Mouse (Mus musculus): ENCODE measurements around the gene Tcf3. TPM values are rescaled to one million over a fixed set of nuclear protein-coding genes. Genes with fewer than 3 reads are reported as not detected.

The Tcf3 gene
- polyA plus RNA-seq, 1 experiment from 2014 or later = 34.5 TPM

- H3K4me2 ChIP-seq (replicated peaks; ENCODE audit: low read depth) = no peak overlapping the region
- ATAC-seq = no peak
- no peak for TF ChIP-seq CTCF (IDR thresholded peaks at IDR 0.05; ENCODE audit: low read depth)
- H3K9ac ChIP-seq (ENCODE audit: low read depth, low read length) = no peak overlapping the region
- no peaks in the 10 kb centered on the region for H3K27me3 ChIP-seq (replicated peaks; ENCODE audit: control insufficient read depth, insufficient read depth, low read length)
- no peak overlapping the region for H3K27ac ChIP-seq (ENCODE audit: low read depth, low read length)
- WGBS = 10% methylated on average over 6 of the region's 6 CpGs
- no peak overlapping the region for H3K4me3 ChIP-seq (ENCODE audit: low read depth, low read length)
- H3K36me3 ChIP-seq (ENCODE audit: control insufficient read depth, insufficient read depth) = no peaks in the 10 kb centered on the region
- no peaks in the 10 kb centered on the region; the same call in 1 of the 2 replicates for H3K4me1 ChIP-seq (replicated peaks; ENCODE audit: control insufficient read depth, insufficient read depth, low read length)
- no peaks in the 10 kb centered on the region for H3K9me3 ChIP-seq (ENCODE audit: control insufficient read depth)
Measured at GRCm38 (mm10) chr10:80450599-80450998, 17.2 kb upstream of the Tcf3 start.

DNA sequence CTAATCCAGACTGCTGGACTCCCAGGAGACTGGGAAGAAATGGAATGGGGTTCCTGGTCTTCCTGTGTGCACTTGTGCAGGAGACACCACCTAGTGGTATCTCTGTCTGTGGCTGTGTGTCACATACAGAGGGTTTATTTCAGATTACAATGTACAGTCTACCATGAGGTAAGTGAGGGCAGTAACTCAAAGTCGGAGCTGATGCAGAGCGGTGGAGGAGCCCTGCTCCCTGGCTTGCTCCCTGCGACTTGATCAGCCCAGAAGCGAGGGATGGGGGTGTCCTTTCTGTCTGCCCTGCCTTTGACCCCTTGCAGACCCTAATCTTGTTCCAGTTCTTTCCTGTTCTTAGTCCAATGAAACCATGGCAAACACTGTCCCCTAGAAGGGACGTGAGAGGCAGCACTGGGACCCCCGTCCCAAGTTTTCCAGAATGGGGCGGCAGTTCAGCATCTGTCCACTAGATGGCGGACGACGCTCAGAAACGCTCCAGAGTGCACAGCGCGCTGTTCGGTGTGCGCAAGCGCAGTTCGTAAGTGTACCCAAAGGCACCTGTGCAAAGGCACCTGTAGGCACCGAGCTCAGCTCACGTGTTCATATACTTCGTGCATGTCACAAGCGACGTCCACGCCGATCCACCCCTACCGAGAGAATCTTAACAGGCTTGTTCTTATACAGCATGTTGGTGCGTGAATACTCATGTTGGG lies 12.6 kb upstream of the Tcf3 start:
- H3K4me3 ChIP-seq (ENCODE audit: low read depth, low read length) = no peak overlapping the region

DNA sequence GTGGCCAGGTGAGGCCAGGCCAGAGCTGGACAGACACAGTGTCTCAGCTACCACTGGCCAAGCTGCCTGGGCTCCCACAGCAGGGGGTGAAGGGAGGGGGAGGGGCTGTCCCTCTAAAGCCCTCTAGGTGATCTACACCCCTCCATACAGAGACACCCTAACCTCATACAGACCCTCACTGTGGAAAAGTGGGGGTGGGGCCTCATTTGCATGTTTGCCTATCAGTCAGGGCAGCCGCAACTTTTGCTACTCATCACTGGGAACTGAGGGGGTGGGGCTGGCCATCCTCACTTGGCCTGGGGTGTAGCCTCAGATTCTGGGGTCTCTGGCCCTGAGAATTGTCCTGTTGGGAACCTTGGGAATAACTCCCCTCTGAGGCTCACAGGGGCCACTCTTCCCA lies 11.6 kb upstream of the Tcf3 start:
- TF ChIP-seq CTCF (IDR thresholded peaks at IDR 0.05; ENCODE audit: low read depth) = no peak
- no peaks in the 10 kb centered on the region for H3K9me3 ChIP-seq (ENCODE audit: control insufficient read depth)

More for the DNA sequence above, 12.6 kb upstream of the Tcf3 start:
- peak; percentile 97 for TF ChIP-seq CTCF (IDR thresholded peaks at IDR 0.05; ENCODE audit: low read depth)
- Histone ChIP-seq H3K36me3 (ENCODE audit: control insufficient read depth, insufficient read depth) (no peaks in the 10 kb centered on the region), H3K4me1 (replicated peaks; ENCODE audit: control insufficient read depth, insufficient read depth, low read length) (no peaks in the 10 kb centered on the region; the same call in 1 of the 2 replicates), H3K27ac (ENCODE audit: low read depth, low read length) (no peak overlapping the region), H3K27me3 (replicated peaks; ENCODE audit: control insufficient read depth, insufficient read depth, low read length) (no peaks in the 10 kb centered on the region), H3K9me3 (ENCODE audit: control insufficient read depth) (no peaks in the 10 kb centered on the region), H3K4me2 (replicated peaks; ENCODE audit: low read depth) (0 out of 2 replicates have a peak overlapping the region, but pooled peaks have one; percentile 9), H3K9ac (ENCODE audit: low read depth, low read length) (no peak overlapping the region)
- ATAC-seq = peak; percentile 84
- WGBS = 7% methylated on average over 26 of the region's 26 CpGs

DNA sequence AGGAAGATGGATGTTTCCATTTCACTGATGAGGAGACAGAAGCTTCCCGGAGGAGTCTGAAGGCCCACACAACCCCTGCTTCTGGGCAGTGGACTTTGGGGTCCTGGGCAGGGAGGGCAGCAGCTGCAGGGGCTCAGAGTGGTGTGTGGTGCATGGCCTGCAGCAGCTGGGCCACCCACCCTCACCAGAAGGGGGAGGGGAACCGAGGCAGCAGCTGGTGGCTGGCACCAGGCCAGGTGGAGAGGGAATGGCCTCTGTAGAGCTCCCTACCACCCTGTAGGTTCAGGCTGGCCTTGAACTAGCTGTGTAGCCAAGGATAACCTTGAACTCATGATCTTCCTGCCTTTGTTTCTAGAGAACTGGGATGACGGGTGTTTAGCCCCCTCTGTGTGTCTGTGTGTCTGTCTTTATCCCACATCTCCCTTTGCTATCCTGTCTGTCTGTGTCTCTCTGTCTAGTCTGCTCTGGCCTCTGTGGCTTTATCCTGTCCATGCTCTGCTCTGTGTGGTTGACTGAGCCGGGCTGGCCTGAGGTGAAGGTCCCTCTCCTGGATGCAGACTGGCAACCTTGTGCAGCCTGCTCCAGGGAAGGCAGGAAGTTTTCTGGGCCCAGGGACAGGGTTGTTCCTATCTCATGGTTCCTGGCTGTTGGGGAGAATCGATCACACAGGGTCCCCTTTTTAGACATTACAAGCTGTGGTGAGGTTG lies 11.0 kb upstream of the Tcf3 start:
- H3K9ac ChIP-seq (ENCODE audit: low read depth, low read length) = no peak overlapping the region

More for the DNA sequence above, 11.6 kb upstream of the Tcf3 start:
- Histone ChIP-seq H3K4me1 (replicated peaks; ENCODE audit: control insufficient read depth, insufficient read depth, low read length) (no peaks in the 10 kb centered on the region; the same call in 1 of the 2 replicates), H3K4me3 (ENCODE audit: low read depth, low read length) (no peak overlapping the region), H3K4me2 (replicated peaks; ENCODE audit: low read depth) (no peak overlapping the region), H3K27me3 (replicated peaks; ENCODE audit: control insufficient read depth, insufficient read depth, low read length) (no peaks in the 10 kb centered on the region), H3K27ac (ENCODE audit: low read depth, low read length) (no peak overlapping the region), H3K36me3 (ENCODE audit: control insufficient read depth, insufficient read depth) (no peaks in the 10 kb centered on the region), H3K9ac (ENCODE audit: low read depth, low read length) (no peak overlapping the region)
- 75% methylated on average over 1 of the region's 1 CpGs for WGBS
- ATAC-seq = no peak

DNA sequence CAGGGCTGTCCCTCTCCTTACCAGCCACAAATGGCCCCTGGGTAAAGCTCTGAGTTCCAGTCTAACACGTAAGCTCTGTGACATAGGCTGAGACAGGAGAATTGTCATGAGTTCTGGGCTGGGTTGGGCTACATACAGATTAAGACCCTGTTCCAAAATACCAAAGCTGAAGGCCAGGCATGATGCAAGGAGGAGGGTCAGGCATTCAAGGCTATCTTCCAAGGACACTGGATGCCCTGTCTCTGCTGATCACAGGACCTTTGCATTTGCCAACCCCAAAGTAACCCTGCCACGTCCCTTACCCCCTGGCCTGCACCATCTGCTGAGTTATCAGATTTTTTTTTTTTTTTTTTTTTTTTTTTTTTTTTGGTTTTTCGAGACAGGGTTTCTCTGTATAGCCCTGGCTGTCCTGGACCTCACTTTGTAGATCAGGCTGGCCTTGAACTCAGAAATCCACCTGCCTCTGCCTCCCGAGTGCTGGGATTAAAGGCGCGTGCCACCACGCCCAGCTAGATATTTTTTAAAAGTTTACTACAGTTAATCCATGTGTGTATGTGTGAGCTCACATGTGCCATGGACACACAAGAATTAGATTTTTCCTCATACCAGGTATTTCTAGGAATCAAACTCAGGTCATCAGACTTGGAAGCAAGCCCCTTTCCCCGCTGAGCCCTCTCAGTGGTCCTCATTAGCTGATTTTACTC lies 10.3 kb upstream of the Tcf3 start:
- Histone ChIP-seq H3K4me1 (replicated peaks; ENCODE audit: control insufficient read depth, insufficient read depth, low read length) (no peaks in the 10 kb centered on the region; the same call in 1 of the 2 replicates), H3K27ac (ENCODE audit: low read depth, low read length) (no peak overlapping the region), H3K36me3 (ENCODE audit: control insufficient read depth, insufficient read depth) (no peaks in the 10 kb centered on the region), H3K4me2 (replicated peaks; ENCODE audit: low read depth) (no peak overlapping the region), H3K27me3 (replicated peaks; ENCODE audit: control insufficient read depth, insufficient read depth, low read length) (no peaks in the 10 kb centered on the region), H3K9ac (ENCODE audit: low read depth, low read length) (no peak overlapping the region), H3K9me3 (ENCODE audit: control insufficient read depth) (no peaks in the 10 kb centered on the region), H3K4me3 (ENCODE audit: low read depth, low read length) (no peak overlapping the region)
- no peak for ATAC-seq
- 88% methylated on average over 8 of the region's 8 CpGs for WGBS
- TF ChIP-seq CTCF (IDR thresholded peaks at IDR 0.05; ENCODE audit: low read depth) = no peak

More for the DNA sequence above, 11.0 kb upstream of the Tcf3 start:
- Histone ChIP-seq H3K4me1 (replicated peaks; ENCODE audit: control insufficient read depth, insufficient read depth, low read length) (no peaks in the 10 kb centered on the region; the same call in 1 of the 2 replicates), H3K36me3 (ENCODE audit: control insufficient read depth, insufficient read depth) (no peaks in the 10 kb centered on the region), H3K4me2 (replicated peaks; ENCODE audit: low read depth) (no peak overlapping the region), H3K27ac (ENCODE audit: low read depth, low read length) (no peak overlapping the region), H3K4me3 (ENCODE audit: low read depth, low read length) (no peak overlapping the region), H3K27me3 (replicated peaks; ENCODE audit: control insufficient read depth, insufficient read depth, low read length) (no peaks in the 10 kb centered on the region), H3K9me3 (ENCODE audit: control insufficient read depth) (no peaks in the 10 kb centered on the region)
- WGBS = 34% methylated on average over 5 of the region's 5 CpGs
- no peak for TF ChIP-seq CTCF (IDR thresholded peaks at IDR 0.05; ENCODE audit: low read depth)
- no peak for ATAC-seq

DNA sequence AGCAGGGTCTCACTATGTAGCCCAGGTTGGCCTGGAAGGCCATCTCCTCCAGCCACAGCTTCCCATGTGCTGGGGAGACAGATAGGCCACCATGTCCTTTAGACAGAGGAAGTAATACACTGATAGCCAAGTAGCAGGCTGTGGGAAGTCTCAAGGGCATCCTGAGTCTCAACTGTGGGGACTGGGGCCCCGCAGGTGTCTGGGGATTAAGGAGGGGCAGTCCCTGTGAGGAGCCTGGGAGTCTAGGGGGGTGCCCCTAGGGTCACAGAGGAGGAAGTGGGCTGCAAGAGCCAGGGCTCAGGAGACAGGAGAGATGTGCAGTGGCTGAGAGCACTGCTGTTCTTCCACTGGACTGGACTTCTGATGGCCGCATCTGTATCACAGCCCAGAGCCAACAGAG lies 9.5 kb upstream of the Tcf3 start:
- no peak overlapping the region for H3K4me2 ChIP-seq (replicated peaks; ENCODE audit: low read depth)
- H3K9ac ChIP-seq (ENCODE audit: low read depth, low read length) = no peak overlapping the region
- TF ChIP-seq CTCF (IDR thresholded peaks at IDR 0.05; ENCODE audit: low read depth) = no peak
- H3K27me3 ChIP-seq (replicated peaks; ENCODE audit: control insufficient read depth, insufficient read depth, low read length) = no peaks in the 10 kb centered on the region
- no peak overlapping the region for H3K4me3 ChIP-seq (ENCODE audit: low read depth, low read length)
- H3K27ac ChIP-seq (ENCODE audit: low read depth, low read length) = no peak overlapping the region
- WGBS = 46% methylated on average over 2 of the region's 2 CpGs
- no peaks in the 10 kb centered on the region for H3K9me3 ChIP-seq (ENCODE audit: control insufficient read depth)
- no peaks in the 10 kb centered on the region; the same call in 1 of the 2 replicates for H3K4me1 ChIP-seq (replicated peaks; ENCODE audit: control insufficient read depth, insufficient read depth, low read length)
- no peaks in the 10 kb centered on the region for H3K36me3 ChIP-seq (ENCODE audit: control insufficient read depth, insufficient read depth)
- ATAC-seq = peak; percentile 36

Data from intestine, postnatal 0 days (tissue).